Mouse (Mus musculus) heart, embryonic 12.5 days (tissue): ENCODE results near the gene Pramef8. TPM values are rescaled to one million over a fixed set of nuclear protein-coding genes. Genes with fewer than 3 reads are reported as not detected.
A peak's percentile ranks its signal among the peaks of the same experiment; 100 is the strongest.

Experiments
- ATAC-seq: fragments of 200-750 bp; cut with Nextera tagmentation; 2 replicates; pipeline ENCODE4 v1.8.0; 2017; ENCODE audit warnings: moderate TSS enrichment, moderate library complexity; ENCODE audit not compliant: insufficient number of reproducible peaks, low FRiP score
- H3K27ac ChIP-seq: fragments of 300-500 bp; sonication (generic); 2 replicates; pipeline ENCODE4 v1.5.1; 2016; ENCODE audit warnings: mild to moderate bottlenecking, moderate library complexity; ENCODE audit not compliant: poor library complexity, severe bottlenecking
- H3K27me3 ChIP-seq: fragments of 300-500 bp; sonication (generic); replicated peaks from 2 replicates; pipeline ENCODE4 v1.6.1; 2016; ENCODE audit warnings: mild to moderate bottlenecking, moderate library complexity
- H3K36me3 ChIP-seq: fragments of 300-500 bp; sonication (generic); 2 replicates; pipeline ENCODE4 v1.6.1; 2016; ENCODE audit warnings: mild to moderate bottlenecking, moderate library complexity
- H3K4me1 ChIP-seq: fragments of 300-500 bp; sonication (generic); replicated peaks from 2 replicates; pipeline ENCODE4 v1.6.1; 2016; ENCODE audit warnings: mild to moderate bottlenecking
- H3K4me2 ChIP-seq: fragments of 300-500 bp; sonication (generic); 2 replicates; pipeline ENCODE4 v1.6.1; 2016; ENCODE audit warnings: mild to moderate bottlenecking, moderate library complexity
- H3K4me3 ChIP-seq: fragments of 300-500 bp; sonication (generic); 2 replicates; pipeline ENCODE4 v1.5.1; 2016; ENCODE audit warnings: mild to moderate bottlenecking
- H3K9ac ChIP-seq: fragments of 300-500 bp; sonication (generic); 2 replicates; pipeline ENCODE4 v1.6.1; 2016; ENCODE audit warnings: mild to moderate bottlenecking, moderate library complexity
- H3K9me3 ChIP-seq: fragments of 300-500 bp; sonication (generic); replicated peaks from 2 replicates; pipeline ENCODE4 v1.6.1; 2016; ENCODE audit warnings: mild to moderate bottlenecking, moderate library complexity
- WGBS: fragments of 180-500 bp; shearing (Covaris S2); methylation state at CpG from one replicate; pipeline ENCODE4 v1.1.7; 2016; 5-methylcytosine and 5-hydroxymethylcytosine counted together
- polyA plus RNA-seq: library from polyadenylated mRNA; unstranded; fragments of >200 nt; fragmentation: Nextera tagmentation; extraction: Ambion mirVana; gene quantifications from 2 replicates; pipeline ENCODE4 v1.2.1, GENCODE M21; 2016

Pramef8 gene
- 13.6 and 13.8 TPM in 2 replicates for polyA plus RNA-seq

GRCm38 (mm10) chr4:143412219-143413092, at the start of gene Pramef8:
Gene Pramef8 (plus strand): TSS chr4:143412426.
- peak within 1 kb of the TSS; percentile 83 for H3K27ac ChIP-seq
- peak; percentile 94 for ATAC-seq
- under 1% methylated on average over 50 of the region's 50 CpGs for WGBS
- peak within 1 kb of the TSS; percentile 64 for H3K9ac ChIP-seq
- no peaks in the 10 kb centered on the region for H3K9me3 ChIP-seq
- peak within 1 kb of the TSS; percentile 68 for H3K4me2 ChIP-seq
- peaks cover 33% of the 10 kb centered on the region for H3K36me3 ChIP-seq
- H3K4me3 ChIP-seq = peak within 1 kb of the TSS; percentile 73
- H3K27me3 ChIP-seq = no peaks in the 10 kb centered on the region
- H3K4me1 ChIP-seq = 0 out of 2 replicates have a peak, but pooled peaks cover 5% of the 10 kb centered on the region

GRCm38 (mm10) chr4:143366415-143367041, 45.7 kb upstream of the Pramef8 start:
- no peak overlapping the region for H3K27ac ChIP-seq
- H3K4me2 ChIP-seq = peak overlapping the region; percentile 1; the same call in 1 of the 2 replicates
- ATAC-seq = no peak
- 0 out of 2 replicates have a peak, but pooled peaks cover 5% of the 10 kb centered on the region for H3K4me1 ChIP-seq
- no peak overlapping the region for H3K4me3 ChIP-seq
- H3K9ac ChIP-seq = no peak overlapping the region
- H3K27me3 ChIP-seq = 0 out of 2 replicates have a peak, but pooled peaks cover 4% of the 10 kb centered on the region
- H3K36me3 ChIP-seq = no peaks in the 10 kb centered on the region
- 40% methylated on average over 15 of the region's 15 CpGs for WGBS
- H3K9me3 ChIP-seq = no peaks in the 10 kb centered on the region

- no peak overlapping the region for H3K27ac ChIP-seq
- no peak overlapping the region for H3K4me3 ChIP-seq
- peaks cover 15% of the 10 kb centered on the region for H3K27me3 ChIP-seq
- peaks cover 5% of the 10 kb centered on the region; the same call in 1 of the 2 replicates for H3K4me1 ChIP-seq
- H3K4me2 ChIP-seq = peak overlapping the region; percentile 18; the same call in 1 of the 2 replicates
- no peaks in the 10 kb centered on the region for H3K36me3 ChIP-seq
- no peak for ATAC-seq
- no peak overlapping the region for H3K9ac ChIP-seq
- no peaks in the 10 kb centered on the region for H3K9me3 ChIP-seq
- 49% methylated on average over 7 of the region's 7 CpGs for WGBS
Measured at GRCm38 (mm10) chr4:143379480-143379879, 32.7 kb upstream of the Pramef8 start.

GRCm38 (mm10) chr4:143379931-143380715, 32.1 kb upstream of the Pramef8 start:
- peaks cover 15% of the 10 kb centered on the region for H3K27me3 ChIP-seq
- no peak overlapping the region for H3K9ac ChIP-seq
- H3K9me3 ChIP-seq = no peaks in the 10 kb centered on the region
- 21% methylated on average over 15 of the region's 15 CpGs for WGBS
- H3K4me3 ChIP-seq = no peak overlapping the region
- no peak overlapping the region for H3K27ac ChIP-seq
- peaks cover 5% of the 10 kb centered on the region; the same call in 1 of the 2 replicates for H3K4me1 ChIP-seq
- peak overlapping the region; percentile 18; the same call in 1 of the 2 replicates for H3K4me2 ChIP-seq
- 0 out of 2 replicates have a peak, but pooled peaks have one; percentile 22 for ATAC-seq
- H3K36me3 ChIP-seq = no peaks in the 10 kb centered on the region

GRCm38 (mm10) chr4:143380716-143381004, 31.6 kb upstream of the Pramef8 start:
- Histone ChIP-seq H3K9ac (no peak overlapping the region), H3K27ac (no peak overlapping the region), H3K4me2 (no peak overlapping the region), H3K36me3 (no peaks in the 10 kb centered on the region), H3K27me3 (peaks cover 15% of the 10 kb centered on the region), H3K4me3 (no peak overlapping the region), H3K9me3 (no peaks in the 10 kb centered on the region), H3K4me1 (peaks cover 5% of the 10 kb centered on the region; the same call in 1 of the 2 replicates)
- WGBS = 1% methylated on average over 5 of the region's 5 CpGs
- ATAC-seq = no peak

GRCm38 (mm10) chr4:143382163-143382562, 30.1 kb upstream of the Pramef8 start:
- Histone ChIP-seq H3K27ac (no peak overlapping the region), H3K9me3 (no peaks in the 10 kb centered on the region), H3K27me3 (peaks cover 15% of the 10 kb centered on the region), H3K4me3 (no peak overlapping the region), H3K9ac (no peak overlapping the region), H3K4me1 (peaks cover 5% of the 10 kb centered on the region; the same call in 1 of the 2 replicates), H3K36me3 (no peaks in the 10 kb centered on the region), H3K4me2 (no peak overlapping the region)
- 65% methylated on average over 3 of the region's 3 CpGs for WGBS
- no peak for ATAC-seq

GRCm38 (mm10) chr4:143383646-143384045, 28.6 kb upstream of the Pramef8 start:
- Histone ChIP-seq H3K4me1 (peaks cover 5% of the 10 kb centered on the region; the same call in 1 of the 2 replicates), H3K27me3 (peaks cover 7% of the 10 kb centered on the region), H3K36me3 (no peaks in the 10 kb centered on the region), H3K9me3 (no peaks in the 10 kb centered on the region), H3K4me3 (no peak overlapping the region), H3K9ac (no peak overlapping the region), H3K4me2 (no peak overlapping the region), H3K27ac (no peak overlapping the region)
- ATAC-seq = no peak
- WGBS = 43% methylated on average over 4 of the region's 4 CpGs

- Histone ChIP-seq H3K27ac (no peak overlapping the region), H3K4me2 (peak overlapping the region; percentile 79), H3K4me3 (peak overlapping the region; percentile 50), H3K36me3 (no peaks in the 10 kb centered on the region), H3K4me1 (no peaks in the 10 kb centered on the region), H3K9me3 (peaks cover 4% of the 10 kb centered on the region; the same call in 1 of the 2 replicates), H3K27me3 (no peaks in the 10 kb centered on the region), H3K9ac (peak overlapping the region; percentile 71)
- ATAC-seq = peak; percentile 85
- 7% methylated on average over 37 of the region's 43 CpGs for WGBS
Measured at GRCm38 (mm10) chr4:143388955-143389702, 23.1 kb upstream of the Pramef8 start.

GRCm38 (mm10) chr4:143394181-143394580, 18.0 kb upstream of the Pramef8 start, which contains the start of gene Pramel1:
Gene Pramel1 (plus strand): TSS chr4:143394428.
- WGBS = 67% methylated on average over 26 of the region's 26 CpGs
- ATAC-seq = no peak
- Histone ChIP-seq H3K9ac (no peak within 1 kb of the TSS), H3K36me3 (no peaks in the 10 kb centered on the region), H3K4me2 (no peak within 1 kb of the TSS), H3K9me3 (peaks cover 6% of the 10 kb centered on the region; the same call in 1 of the 2 replicates), H3K4me3 (no peak within 1 kb of the TSS), H3K27ac (no peak within 1 kb of the TSS), H3K27me3 (no peaks in the 10 kb centered on the region; the same call in 1 of the 2 replicates), H3K4me1 (no peaks in the 10 kb centered on the region)

- peak overlapping the region; percentile 73 for H3K4me3 ChIP-seq
- H3K4me1 ChIP-seq = 0 out of 2 replicates have a peak, but pooled peaks cover 5% of the 10 kb centered on the region
- peaks cover 25% of the 10 kb centered on the region for H3K36me3 ChIP-seq
- no peaks in the 10 kb centered on the region for H3K9me3 ChIP-seq
- no peak for ATAC-seq
- H3K27me3 ChIP-seq = no peaks in the 10 kb centered on the region
- H3K9ac ChIP-seq = peak overlapping the region; percentile 54; the same call in 1 of the 2 replicates
- peak overlapping the region; percentile 66 for H3K4me2 ChIP-seq
- WGBS = 67% methylated on average over 5 of the region's 5 CpGs
- no peak overlapping the region for H3K27ac ChIP-seq
Measured at GRCm38 (mm10) chr4:143411566-143412218, 534 bp upstream of the Pramef8 start.
